Mouse (Mus musculus) liver, embryonic 16.5 days (tissue): ENCODE measurements around the gene Med12l. TPM values are rescaled to one million over a fixed set of nuclear protein-coding genes. Genes with fewer than 3 reads are reported as not detected.
A peak's percentile ranks its signal among the peaks of the same experiment; 100 is the strongest.

Experiments
- ATAC-seq: fragments of 200-750 bp; cut with Nextera tagmentation; 2 replicates; pipeline ENCODE4 v1.8.0; 2017; ENCODE audit warnings: low read depth, mild to moderate bottlenecking, moderate number of reproducible peaks, moderate library complexity
- H3K27ac ChIP-seq: fragments of 300-500 bp; sonication (generic); 2 replicates; pipeline ENCODE4 v1.5.1; 2014; ENCODE audit warnings: mild to moderate bottlenecking, low read length
- H3K27me3 ChIP-seq: fragments of 300-500 bp; sonication (generic); 2 replicates; pipeline ENCODE4 v1.6.1; 2014; ENCODE audit warnings: low read depth, low read length, mixed read lengths; ENCODE audit not compliant: control insufficient read depth, insufficient read depth
- H3K36me3 ChIP-seq: fragments of 300-500 bp; sonication (generic); 2 replicates; pipeline ENCODE4 v1.6.1; 2014; ENCODE audit warnings: mild to moderate bottlenecking; ENCODE audit not compliant: control insufficient read depth, insufficient read depth
- H3K4me1 ChIP-seq: fragments of 300-500 bp; sonication (generic); 2 replicates; pipeline ENCODE4 v1.6.1; 2014; ENCODE audit warnings: low read depth, low read length, mixed read lengths; ENCODE audit not compliant: control insufficient read depth
- H3K4me2 ChIP-seq: fragments of 300-500 bp; sonication (generic); 2 replicates; pipeline ENCODE4 v1.6.1; 2014; ENCODE audit warnings: low read depth, low read length, mixed read lengths
- H3K4me3 ChIP-seq: fragments of 300-500 bp; sonication (generic); 2 replicates; pipeline ENCODE4 v1.5.1; 2014; ENCODE audit warnings: low read depth, mild to moderate bottlenecking, low read length
- H3K9ac ChIP-seq: fragments of 300-500 bp; sonication (generic); 2 replicates; pipeline ENCODE4 v1.6.1; 2014; ENCODE audit warnings: low read depth, low read length
- H3K9me3 ChIP-seq: fragments of 300-500 bp; sonication (generic); replicated peaks from 2 replicates; pipeline ENCODE4 v1.6.1; 2016; ENCODE audit warnings: low read length; ENCODE audit not compliant: control insufficient read depth
- WGBS: fragments of 180-500 bp; shearing (Covaris S2); extraction: QIAGEN DNeasy Blood & Tissue Kit; methylation state at CpG from one replicate; pipeline ENCODE4 v1.1.7; 2014; ENCODE audit not compliant: insufficient replicate concordance; 5-methylcytosine and 5-hydroxymethylcytosine counted together
- polyA plus RNA-seq: library from polyadenylated mRNA; unstranded; fragments of >200 nt; fragmentation: Nextera tagmentation; extraction: Ambion mirVana; gene quantifications from 2 replicates; pipeline ENCODE4 v1.2.1, GENCODE M21; 2015

Med12l gene
- polyA plus RNA-seq, 1 experiment from 2014 or later = 0.73 TPM

DNA sequence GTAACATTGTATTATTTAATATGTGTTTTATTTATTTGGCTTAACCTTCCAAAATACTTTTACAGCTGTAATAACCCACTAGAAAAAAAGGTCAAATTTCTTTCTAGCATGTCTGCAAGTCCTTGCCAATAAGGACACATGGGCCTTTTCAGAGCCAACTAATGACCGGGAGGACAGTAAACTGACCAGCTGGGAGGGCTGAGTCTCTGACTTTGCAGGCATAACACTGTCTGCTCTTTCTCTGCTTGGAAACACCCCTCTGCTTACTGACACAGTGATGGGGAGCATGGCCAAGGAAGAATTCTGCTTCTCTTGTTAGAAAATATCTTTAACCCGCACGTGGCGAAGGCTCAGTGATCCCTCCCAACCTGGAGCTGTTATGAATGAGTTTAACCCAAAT lies 337.4 kb downstream of the Med12l start:
- Histone ChIP-seq H3K4me2 (no peak overlapping the region), H3K27ac (no peak overlapping the region), H3K9ac (no peak overlapping the region), H3K4me1 (no peaks in the 10 kb centered on the region), H3K27me3 (no peaks in the 10 kb centered on the region), H3K9me3 (no peaks in the 10 kb centered on the region), H3K4me3 (no peak overlapping the region), H3K36me3 (no peaks in the 10 kb centered on the region)
- ATAC-seq = no peak
- 66% methylated on average over 4 of the region's 4 CpGs for WGBS

DNA sequence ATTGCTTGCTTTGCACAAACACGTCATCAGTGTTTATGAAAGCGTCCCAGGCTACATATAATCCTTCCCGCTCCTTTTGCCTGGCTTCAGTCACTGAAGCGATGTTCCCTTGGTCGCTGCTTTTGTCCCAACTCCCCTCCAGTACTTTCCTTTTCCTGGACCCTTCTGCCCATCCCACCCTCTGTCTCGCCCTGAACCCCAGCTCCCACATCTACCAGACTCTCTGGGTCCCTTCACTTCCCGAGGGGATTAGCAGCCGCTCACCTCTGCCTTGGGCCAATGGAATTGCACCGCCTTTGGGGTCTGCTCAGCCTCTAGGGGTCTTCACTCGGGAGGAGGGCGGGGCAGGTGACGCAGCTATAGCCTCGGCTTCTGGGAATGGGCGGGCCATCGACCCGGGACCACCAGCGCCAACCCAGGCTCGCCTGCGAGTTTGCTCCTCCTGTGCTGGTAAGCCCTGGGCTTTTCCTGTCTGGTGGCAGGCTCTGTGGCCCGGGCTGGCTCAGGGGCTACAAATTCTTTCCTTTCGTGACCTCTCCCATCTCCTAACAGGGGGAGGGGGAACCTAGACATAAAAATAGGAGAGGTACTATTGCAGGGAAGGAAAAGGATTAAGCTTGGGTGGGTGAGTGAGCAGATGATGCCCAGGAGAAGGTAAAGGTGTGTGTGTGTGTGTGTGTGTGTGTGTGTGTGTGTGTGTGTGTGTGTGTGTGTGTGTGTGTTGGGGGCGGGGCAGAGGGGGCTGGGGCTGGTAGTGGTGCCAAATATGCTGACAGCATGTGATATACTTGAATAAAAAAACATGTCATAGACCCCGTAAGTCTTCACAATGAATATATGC lies 338.7 kb downstream of the Med12l start, which contains the start of gene Igsf10:
TSS of gene Igsf10 (minus strand) at position 330 of the 841 bp plus-strand sequence.
- Histone ChIP-seq H3K4me2 (peak within 1 kb of the TSS; percentile 59), H3K4me3 (peak within 1 kb of the TSS; percentile 51), H3K27me3 (no peaks in the 10 kb centered on the region), H3K27ac (no peak within 1 kb of the TSS), H3K4me1 (no peaks in the 10 kb centered on the region), H3K36me3 (no peaks in the 10 kb centered on the region), H3K9me3 (no peaks in the 10 kb centered on the region), H3K9ac (peak within 1 kb of the TSS; percentile 27)
- peak; percentile 16; the same call in 1 of the 2 replicates for ATAC-seq
- 4% methylated on average over 23 of the region's 23 CpGs for WGBS

DNA sequence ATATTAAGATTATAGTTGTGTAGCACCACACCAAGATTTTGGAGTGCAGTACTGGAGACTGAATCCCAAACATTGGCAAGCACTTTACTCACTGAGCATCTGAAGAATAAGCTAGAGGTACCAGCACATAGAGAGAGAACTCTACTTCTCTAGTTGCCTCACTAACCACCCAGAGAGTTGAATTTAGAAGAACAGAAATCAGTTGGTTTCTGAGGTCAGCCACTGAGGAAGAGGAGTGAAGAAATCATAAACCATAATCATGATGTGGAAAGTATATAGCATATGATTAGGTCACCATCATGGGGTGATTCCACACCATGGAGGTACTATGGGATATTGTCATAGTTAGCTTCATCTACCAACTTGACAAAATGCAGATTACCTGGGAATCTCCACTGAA lies 346.1 kb downstream of the Med12l start:
- H3K4me3 ChIP-seq = no peak overlapping the region
- no peaks in the 10 kb centered on the region for H3K27me3 ChIP-seq
- no peak overlapping the region for H3K9ac ChIP-seq
- no peak overlapping the region for H3K27ac ChIP-seq
- no peaks in the 10 kb centered on the region for H3K4me1 ChIP-seq
- H3K9me3 ChIP-seq = no peaks in the 10 kb centered on the region
- no peak overlapping the region for H3K4me2 ChIP-seq
- H3K36me3 ChIP-seq = no peaks in the 10 kb centered on the region
- ATAC-seq = no peak

DNA sequence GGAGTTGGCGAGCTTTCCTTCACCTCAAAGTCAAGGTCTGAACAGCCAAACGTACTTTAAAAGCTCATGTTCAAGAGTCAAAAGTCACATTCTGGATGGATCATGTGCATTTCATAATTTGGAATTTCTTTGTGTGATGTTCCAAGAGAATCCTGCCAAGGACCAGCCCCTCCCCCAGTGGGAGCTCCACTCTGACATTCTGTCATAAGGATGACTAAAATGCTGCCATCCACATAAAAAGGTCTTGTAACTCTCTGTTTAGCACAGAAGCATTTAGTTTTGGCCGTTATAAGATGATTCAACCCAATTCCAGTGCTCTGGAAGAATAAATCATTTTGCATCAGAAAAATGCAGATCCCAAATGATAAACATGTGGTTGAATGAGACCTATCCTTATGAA lies 348.5 kb downstream of the Med12l start:
- Histone ChIP-seq H3K9me3 (no peaks in the 10 kb centered on the region), H3K4me3 (no peak overlapping the region), H3K4me1 (no peaks in the 10 kb centered on the region), H3K27me3 (no peaks in the 10 kb centered on the region), H3K27ac (no peak overlapping the region), H3K36me3 (no peaks in the 10 kb centered on the region), H3K9ac (no peak overlapping the region), H3K4me2 (no peak overlapping the region)
- ATAC-seq = no peak
- 72% methylated on average over 3 of the region's 3 CpGs for WGBS

DNA sequence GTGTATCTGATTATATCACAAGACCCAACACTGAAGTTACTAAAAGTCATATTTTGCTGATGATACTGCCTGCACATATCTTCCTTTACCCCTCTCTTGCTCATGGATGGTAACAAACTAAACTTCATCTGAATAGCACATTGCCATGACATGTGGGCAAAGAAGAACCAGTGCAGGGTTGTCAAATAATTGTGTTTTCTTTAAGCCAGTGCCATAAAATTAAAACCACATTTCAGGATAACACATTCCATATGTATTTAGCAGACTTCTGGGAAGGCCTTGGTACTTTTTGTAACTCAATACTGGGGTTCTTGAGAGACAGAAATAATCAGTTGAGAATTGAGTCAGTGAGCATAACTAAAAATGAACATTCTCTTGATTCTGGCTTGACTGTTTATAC lies 354.5 kb downstream of the Med12l start:
- Histone ChIP-seq H3K27me3 (no peaks in the 10 kb centered on the region), H3K9ac (no peak overlapping the region), H3K27ac (no peak overlapping the region), H3K36me3 (no peaks in the 10 kb centered on the region), H3K4me2 (no peak overlapping the region), H3K4me3 (no peak overlapping the region), H3K9me3 (no peaks in the 10 kb centered on the region), H3K4me1 (no peaks in the 10 kb centered on the region)
- ATAC-seq = no peak

DNA sequence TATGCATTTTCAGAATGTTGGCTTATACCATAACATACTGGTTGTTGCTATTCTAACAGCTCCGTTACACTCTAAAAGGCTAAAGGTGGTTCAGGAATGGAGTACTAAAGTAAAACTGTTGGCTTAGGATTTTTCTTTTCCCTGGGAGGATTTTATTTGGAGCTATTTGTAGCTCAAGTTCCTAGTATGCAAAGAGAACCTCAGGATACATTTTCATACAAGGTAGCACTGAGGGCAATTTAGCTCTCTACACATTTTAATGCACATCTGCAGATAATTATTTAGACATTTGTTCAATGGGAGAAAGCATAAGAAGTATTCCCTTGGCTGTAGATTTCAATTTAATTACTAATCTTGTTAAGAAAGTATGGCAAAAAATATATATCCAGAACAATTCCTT lies 356.3 kb downstream of the Med12l start:
- H3K27ac ChIP-seq = no peak overlapping the region
- ATAC-seq = no peak
- H3K4me1 ChIP-seq = no peaks in the 10 kb centered on the region
- no peak overlapping the region for H3K4me2 ChIP-seq
- H3K4me3 ChIP-seq = no peak overlapping the region
- H3K36me3 ChIP-seq = no peaks in the 10 kb centered on the region
- no peak overlapping the region for H3K9ac ChIP-seq
- no peaks in the 10 kb centered on the region for H3K9me3 ChIP-seq
- no peaks in the 10 kb centered on the region for H3K27me3 ChIP-seq
- WGBS = 66% methylated on average over 1 of the region's 1 CpGs

Other genes starting within 250 kb of the Med12l start
- gene Mindy4b-ps, start 183.5 kb upstream of the Med12l start, polyA plus RNA-seq = not detected in 2 replicates
- not detected in 2 replicates for gene Clrn1, start 120.5 kb upstream of the Med12l start, polyA plus RNA-seq
- gene Gpr171, start 96.0 kb downstream of the Med12l start, polyA plus RNA-seq = 0.73 and 0.84 TPM in 2 replicates
- gene P2ry14, start 147.8 kb downstream of the Med12l start, polyA plus RNA-seq = 7.6 and 9.9 TPM in 2 replicates
- gene Gpr87, start 189.3 kb downstream of the Med12l start, polyA plus RNA-seq = not detected in 2 replicates
- 3.4 and 3.7 TPM in 2 replicates for gene P2ry13, start 205.1 kb downstream of the Med12l start, polyA plus RNA-seq